Mouse (Mus musculus) lung, embryonic 15.5 days (tissue): ENCODE measurements around the gene Eef1a1. TPM values are rescaled to one million over a fixed set of nuclear protein-coding genes. Genes with fewer than 3 reads are reported as not detected.

Experiments
- ATAC-seq: fragments of 200-750 bp; cut with Nextera tagmentation; 2 replicates; pipeline ENCODE4 v1.8.0; 2017; ENCODE audit warnings: moderate number of reproducible peaks, borderline replicate concordance; ENCODE audit not compliant: low FRiP score, low TSS enrichment; ENCODE audit errors: extremely low read depth
- H3K27ac ChIP-seq: fragments of 300-500 bp; sonication (generic); 2 replicates; pipeline ENCODE4 v1.5.1; 2015; ENCODE audit warnings: moderate library complexity, mild to moderate bottlenecking, inconsistent platforms
- H3K27me3 ChIP-seq: fragments of 300-500 bp; sonication (generic); 2 replicates; pipeline ENCODE4 v1.6.1; 2015; ENCODE audit warnings: inconsistent platforms
- H3K36me3 ChIP-seq: fragments of 300-500 bp; sonication (generic); 2 replicates; pipeline ENCODE4 v1.6.1; 2015; ENCODE audit warnings: inconsistent platforms
- H3K4me1 ChIP-seq: fragments of 300-500 bp; sonication (generic); 2 replicates; pipeline ENCODE4 v1.6.1; 2015; ENCODE audit warnings: inconsistent platforms
- H3K4me2 ChIP-seq: fragments of 300-500 bp; sonication (generic); 2 replicates; pipeline ENCODE4 v1.6.1; 2015; ENCODE audit warnings: inconsistent platforms, mild to moderate bottlenecking, moderate library complexity
- H3K4me3 ChIP-seq: fragments of 300-500 bp; sonication (generic); 2 replicates; pipeline ENCODE4 v1.5.1; 2015; ENCODE audit warnings: mild to moderate bottlenecking, inconsistent platforms
- H3K9ac ChIP-seq: fragments of 300-500 bp; sonication (generic); 2 replicates; pipeline ENCODE4 v1.6.1; 2015; ENCODE audit warnings: inconsistent platforms
- H3K9me3 ChIP-seq: fragments of 300-500 bp; sonication (generic); 2 replicates; pipeline ENCODE4 v1.6.1; 2016; ENCODE audit warnings: inconsistent platforms
- WGBS: fragments of 180-500 bp; shearing (Covaris S2); methylation state at CpG from one replicate; pipeline ENCODE4 v1.1.7; 2015; 5-methylcytosine and 5-hydroxymethylcytosine counted together
- polyA plus RNA-seq: library from polyadenylated mRNA; unstranded; fragments of >200 nt; fragmentation: Nextera tagmentation; extraction: Ambion mirVana; gene quantifications from 2 replicates; pipeline ENCODE4 v1.2.1, GENCODE M21; 2015

Gene Eef1a1
- 4,575 and 4,632 TPM in 2 replicates for polyA plus RNA-seq

DNA sequence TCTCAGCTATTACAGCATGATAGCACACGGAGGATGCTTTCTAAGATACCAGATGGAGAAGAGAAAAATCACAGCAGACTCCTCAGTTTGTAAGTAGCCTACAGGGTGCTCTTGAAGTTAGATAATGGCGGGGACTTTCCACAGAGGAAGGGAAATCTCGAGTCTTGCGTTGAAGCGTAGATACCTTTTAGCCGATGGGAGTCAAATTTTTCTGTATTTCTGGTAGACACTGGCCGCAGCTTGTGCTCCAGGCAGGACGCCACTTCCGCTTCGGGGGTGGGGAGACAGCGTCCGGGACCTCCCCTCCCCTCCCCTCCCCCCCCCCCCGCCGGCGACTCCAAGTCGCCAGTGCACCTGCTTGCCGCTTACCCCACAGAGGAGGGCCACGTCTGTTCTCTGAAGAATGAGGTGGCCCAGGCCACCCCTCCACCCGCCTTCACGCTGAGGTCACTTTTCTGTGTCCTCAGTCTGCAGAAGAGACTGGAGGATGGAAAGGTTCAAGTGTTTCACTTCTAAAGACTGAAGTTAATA lies at the start of gene Eef1a1:
Gene Eef1a1, minus strand, starts transcription at position 262 of the 531 bp plus-strand sequence.
- ATAC-seq, result peak; percentile 69
- H3K27me3 ChIP-seq, result no peaks in the 10 kb centered on the region
- 2% methylated on average over 18 of the region's 20 CpGs for WGBS
- H3K4me2 ChIP-seq, result peak within 1 kb of the TSS; percentile 70
- peak within 1 kb of the TSS; percentile 59; the same call in 1 of the 2 replicates for H3K27ac ChIP-seq
- H3K9me3 ChIP-seq, result no peaks in the 10 kb centered on the region
- H3K9ac ChIP-seq, result peak within 1 kb of the TSS; percentile 49
- no peaks in the 10 kb centered on the region for H3K36me3 ChIP-seq
- peak within 1 kb of the TSS; percentile 42 for H3K4me3 ChIP-seq
- 0 out of 2 replicates have a peak, but pooled peaks cover 5% of the 10 kb centered on the region for H3K4me1 ChIP-seq

DNA sequence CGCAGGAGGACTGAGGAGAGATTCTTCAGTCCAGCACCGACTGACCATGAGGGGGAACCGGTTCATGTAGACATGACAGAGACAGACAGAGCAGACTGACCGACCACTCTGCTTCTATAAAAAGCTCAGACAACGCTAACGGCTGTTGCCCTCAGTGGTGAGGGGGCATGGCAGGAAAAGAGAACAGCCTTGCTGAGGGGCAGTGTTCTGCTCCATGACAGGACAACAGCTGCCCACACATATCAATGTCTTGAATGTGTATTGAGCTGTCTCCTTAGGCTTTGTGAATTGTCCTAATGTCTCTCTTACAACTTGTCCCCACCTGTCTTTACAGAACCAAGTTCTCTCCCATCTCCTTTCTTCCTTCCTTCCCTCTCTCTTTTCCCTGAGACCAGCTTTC lies 49.5 kb upstream of the Eef1a1 start:
- peaks cover 3% of the 10 kb centered on the region for H3K4me1 ChIP-seq
- 37% methylated on average over 6 of the region's 6 CpGs for WGBS
- H3K9me3 ChIP-seq, result no peaks in the 10 kb centered on the region
- no peak overlapping the region for H3K4me3 ChIP-seq
- H3K36me3 ChIP-seq, result no peaks in the 10 kb centered on the region
- H3K4me2 ChIP-seq, result no peak overlapping the region
- H3K27ac ChIP-seq, result no peak overlapping the region
- ATAC-seq, result no peak
- no peak overlapping the region for H3K9ac ChIP-seq
- H3K27me3 ChIP-seq, result no peaks in the 10 kb centered on the region

DNA sequence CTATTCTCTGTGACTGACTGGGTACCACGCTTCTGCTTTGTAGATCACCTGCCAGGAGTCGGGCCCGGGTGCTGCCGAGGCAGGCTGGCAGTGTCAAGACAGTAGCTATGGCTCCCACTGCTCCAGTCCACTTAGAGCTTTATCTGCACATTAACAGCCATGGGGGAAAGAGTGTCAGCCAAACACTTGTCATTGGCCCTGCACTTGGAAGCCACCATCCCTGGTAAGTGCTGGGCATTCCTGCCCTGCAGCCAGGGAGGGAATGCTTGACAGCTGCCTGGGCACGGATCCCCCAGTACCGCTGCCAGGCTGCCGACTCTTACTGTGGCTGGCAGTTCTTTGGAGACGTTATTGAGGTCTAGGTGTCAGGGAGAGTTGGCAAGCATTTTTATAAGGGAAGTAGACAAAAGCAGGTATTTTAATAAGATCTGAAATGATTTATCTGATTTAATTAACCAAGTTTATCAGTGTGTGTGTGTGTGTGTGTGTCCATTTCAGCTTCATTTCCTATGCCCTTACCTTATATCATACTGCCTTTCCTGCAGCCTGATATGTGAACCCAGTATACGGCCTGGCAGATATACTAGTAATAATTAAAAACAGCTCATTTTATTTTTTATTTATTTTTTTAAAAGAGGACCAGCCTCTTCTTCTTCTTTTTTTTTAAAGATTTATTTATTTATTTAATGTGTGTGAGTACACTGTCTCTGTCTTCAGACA lies 48.4 kb upstream of the Eef1a1 start:
- no peak overlapping the region for H3K4me3 ChIP-seq
- H3K4me1 ChIP-seq, result peaks cover 9% of the 10 kb centered on the region
- H3K27ac ChIP-seq, result no peak overlapping the region
- ATAC-seq, result no peak
- H3K9ac ChIP-seq, result no peak overlapping the region
- H3K4me2 ChIP-seq, result no peak overlapping the region
- no peaks in the 10 kb centered on the region for H3K36me3 ChIP-seq
- H3K9me3 ChIP-seq, result no peaks in the 10 kb centered on the region
- 79% methylated on average over 9 of the region's 9 CpGs for WGBS
- H3K27me3 ChIP-seq, result no peaks in the 10 kb centered on the region

DNA sequence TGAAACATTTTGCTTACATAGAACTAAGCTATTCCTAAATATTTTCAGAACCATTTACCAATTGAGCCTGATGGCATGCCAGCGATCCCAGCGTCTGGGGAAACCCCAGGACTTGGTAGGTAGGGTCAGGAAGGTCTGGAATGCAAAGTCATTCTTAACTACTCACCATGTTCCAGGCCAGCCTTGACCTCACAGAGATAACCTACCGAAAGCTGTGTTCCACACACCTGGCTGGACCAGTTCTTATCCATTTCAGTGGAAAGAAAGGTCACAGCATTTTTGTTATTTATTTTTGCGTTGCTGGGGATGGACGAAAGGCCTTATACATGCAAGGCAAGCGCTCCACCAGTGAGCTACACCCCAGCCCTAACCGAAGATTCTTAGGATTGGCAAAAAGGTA lies 45.7 kb upstream of the Eef1a1 start:
- no peaks in the 10 kb centered on the region for H3K36me3 ChIP-seq
- 65% methylated on average over 7 of the region's 7 CpGs for WGBS
- no peak overlapping the region for H3K4me2 ChIP-seq
- no peaks in the 10 kb centered on the region for H3K27me3 ChIP-seq
- H3K27ac ChIP-seq, result no peak overlapping the region
- H3K9ac ChIP-seq, result no peak overlapping the region
- H3K4me1 ChIP-seq, result peaks cover 17% of the 10 kb centered on the region
- no peak overlapping the region for H3K4me3 ChIP-seq
- H3K9me3 ChIP-seq, result no peaks in the 10 kb centered on the region
- ATAC-seq, result no peak

DNA sequence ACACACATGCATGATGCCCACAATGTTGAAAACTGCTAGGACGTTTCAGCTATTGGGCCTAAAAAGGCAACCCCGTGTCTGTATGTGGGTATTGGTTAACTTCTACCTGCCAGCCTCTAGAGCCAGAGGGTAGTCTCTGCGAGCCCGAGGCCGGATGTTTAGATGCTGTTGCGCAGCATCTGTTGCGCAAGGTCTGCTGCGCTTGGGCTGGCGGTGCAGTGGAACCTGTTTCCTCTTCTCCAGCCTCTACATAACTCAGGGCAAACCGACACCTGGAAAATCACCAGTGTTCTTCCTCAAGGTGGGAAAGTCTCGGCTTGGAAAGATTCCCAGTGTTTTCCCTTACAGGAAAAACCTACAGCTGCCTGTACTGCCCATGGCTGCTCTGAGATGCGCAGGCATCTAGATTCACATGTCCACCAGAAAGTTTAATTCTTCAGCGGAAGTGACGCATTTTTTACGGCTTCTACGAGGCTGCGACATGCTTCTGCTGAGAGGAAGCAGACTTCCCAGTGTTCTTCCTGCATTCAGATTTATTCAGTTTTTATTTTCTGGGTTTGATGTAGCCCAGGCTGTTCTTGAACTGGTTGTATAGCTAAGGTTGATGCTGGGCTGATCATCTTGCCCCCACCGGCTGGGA lies 44.5 kb upstream of the Eef1a1 start:
- Histone ChIP-seq H3K4me3 (no peak overlapping the region), H3K36me3 (no peaks in the 10 kb centered on the region), H3K4me1 (peaks cover 17% of the 10 kb centered on the region), H3K9me3 (no peaks in the 10 kb centered on the region), H3K4me2 (no peak overlapping the region), H3K9ac (no peak overlapping the region), H3K27ac (no peak overlapping the region), H3K27me3 (no peaks in the 10 kb centered on the region)
- WGBS, result 73% methylated on average over 18 of the region's 18 CpGs
- ATAC-seq, result no peak; the same call in 1 of the 2 replicates

DNA sequence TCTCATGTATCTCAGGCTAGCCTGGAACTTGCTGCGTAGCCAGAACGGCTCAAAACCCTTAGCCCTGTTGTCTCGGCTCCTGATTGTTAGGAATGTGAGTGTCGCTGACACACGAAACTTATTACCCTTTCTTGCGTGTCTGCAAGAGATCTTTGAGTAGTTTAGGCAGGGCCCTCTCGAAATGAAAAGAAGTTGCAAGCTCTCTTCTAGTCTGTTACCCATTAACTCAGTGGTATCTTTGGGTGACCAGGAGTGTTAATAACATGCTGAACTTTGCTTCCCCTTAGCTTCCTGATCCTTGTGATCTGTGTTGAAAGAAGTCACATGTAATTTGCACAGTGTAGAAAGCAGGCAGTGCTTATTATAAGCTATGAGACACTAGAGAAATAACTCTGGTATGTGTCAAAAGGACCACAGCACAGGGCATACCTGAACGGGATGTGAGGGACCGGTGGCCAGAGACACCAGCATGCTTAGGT lies 43.4 kb upstream of the Eef1a1 start:
- Histone ChIP-seq H3K4me3 (no peak overlapping the region), H3K36me3 (no peaks in the 10 kb centered on the region), H3K4me2 (no peak overlapping the region), H3K27me3 (no peaks in the 10 kb centered on the region), H3K9me3 (no peaks in the 10 kb centered on the region), H3K9ac (no peak overlapping the region), H3K4me1 (peaks cover 21% of the 10 kb centered on the region), H3K27ac (peak overlapping the region; percentile 43)
- 34% methylated on average over 9 of the region's 9 CpGs for WGBS
- ATAC-seq, result no peak; the same call in 1 of the 2 replicates

DNA sequence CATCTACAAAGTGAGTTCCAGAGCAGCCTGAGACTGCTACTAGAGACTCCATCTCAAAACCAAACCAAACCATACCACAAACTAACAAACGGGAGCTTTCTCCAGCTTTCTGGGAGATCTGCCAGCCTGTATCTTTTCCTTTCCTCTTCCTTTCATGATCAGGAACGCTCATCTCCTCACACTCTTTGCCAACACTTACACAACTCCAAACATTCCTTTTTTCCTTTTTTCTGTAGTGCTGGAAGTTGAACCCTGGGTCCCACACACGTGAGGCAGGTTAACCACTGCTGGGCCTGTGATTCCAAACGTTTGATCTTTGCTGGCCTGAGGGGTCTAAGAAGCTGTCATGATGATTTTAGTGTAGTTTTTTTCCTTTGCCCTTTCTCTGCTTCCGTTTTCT lies 42.9 kb upstream of the Eef1a1 start:
- Histone ChIP-seq H3K4me2 (no peak overlapping the region), H3K27me3 (no peaks in the 10 kb centered on the region), H3K9ac (no peak overlapping the region), H3K4me3 (no peak overlapping the region), H3K27ac (peak overlapping the region; percentile 43), H3K36me3 (no peaks in the 10 kb centered on the region), H3K4me1 (peaks cover 25% of the 10 kb centered on the region), H3K9me3 (no peaks in the 10 kb centered on the region)
- no peak for ATAC-seq
- 8% methylated on average over 5 of the region's 5 CpGs for WGBS

DNA sequence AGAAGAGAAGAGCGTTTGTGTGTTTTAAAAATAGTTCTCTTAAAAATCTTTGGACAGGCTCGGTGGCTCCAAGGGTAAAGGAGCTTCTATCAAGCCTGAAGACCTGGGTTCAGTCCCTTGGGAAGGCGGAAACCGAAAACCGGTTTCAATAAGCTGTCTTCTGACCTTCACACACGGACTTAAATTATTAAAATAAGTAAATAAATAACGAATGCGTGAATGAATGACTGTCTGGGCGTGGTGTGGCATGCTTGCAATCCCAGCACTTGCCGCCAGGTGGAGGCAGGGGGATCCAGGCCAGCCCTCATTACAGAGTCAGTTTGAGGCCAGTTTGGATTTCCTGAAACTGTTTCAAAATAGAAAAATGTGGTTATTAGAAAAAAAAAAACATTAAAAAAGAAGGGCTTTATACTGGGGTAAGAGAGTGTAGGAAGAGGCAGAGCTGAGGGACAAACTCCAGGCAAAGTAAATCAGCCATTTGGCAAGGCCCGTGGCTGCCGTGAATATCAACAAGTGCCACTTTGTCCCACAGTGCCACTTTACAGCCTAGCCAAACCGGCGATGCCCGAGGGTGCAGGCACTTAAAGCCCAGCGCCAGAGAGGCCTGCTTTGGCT lies 38.9 kb upstream of the Eef1a1 start:
- Histone ChIP-seq H3K4me2 (peak overlapping the region; percentile 87), H3K9ac (peak overlapping the region; percentile 49), H3K36me3 (no peaks in the 10 kb centered on the region), H3K27ac (peak overlapping the region; percentile 85), H3K9me3 (no peaks in the 10 kb centered on the region), H3K4me1 (peaks cover 19% of the 10 kb centered on the region), H3K4me3 (peak overlapping the region; percentile 48), H3K27me3 (no peaks in the 10 kb centered on the region)
- ATAC-seq, result peak; percentile 50; the same call in 1 of the 2 replicates
- 2% methylated on average over 16 of the region's 16 CpGs for WGBS

DNA sequence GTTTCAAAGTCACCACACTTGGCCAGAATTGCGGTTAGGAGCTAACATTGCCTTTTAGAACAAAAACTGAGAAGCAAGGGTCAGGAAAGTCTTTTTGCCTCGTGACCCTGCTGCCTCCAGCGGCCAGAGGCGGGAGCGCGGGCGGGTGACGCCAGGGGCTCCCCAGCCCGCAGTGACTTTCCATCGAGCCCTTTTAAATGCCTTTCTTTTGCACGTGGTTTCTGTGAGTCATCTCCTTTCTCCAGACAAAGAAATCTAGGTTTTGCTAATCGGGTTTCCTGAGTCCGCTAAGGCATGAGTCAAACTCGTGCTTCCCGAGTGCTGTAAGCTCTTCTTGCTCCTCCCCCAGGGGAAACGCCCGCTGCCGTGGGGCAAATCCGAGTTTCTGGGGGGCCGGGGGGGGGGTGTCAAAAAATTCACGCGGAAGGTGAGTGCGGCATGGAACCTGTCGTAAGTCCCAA lies 38.4 kb upstream of the Eef1a1 start:
- Histone ChIP-seq H3K4me3 (peak overlapping the region; percentile 48), H3K9ac (peak overlapping the region; percentile 49), H3K4me1 (peaks cover 19% of the 10 kb centered on the region), H3K36me3 (no peaks in the 10 kb centered on the region), H3K4me2 (peak overlapping the region; percentile 87), H3K9me3 (no peaks in the 10 kb centered on the region), H3K27ac (peak overlapping the region; percentile 85), H3K27me3 (no peaks in the 10 kb centered on the region)
- ATAC-seq, result peak; percentile 78
- WGBS, result 0% methylated on average over 24 of the region's 24 CpGs

DNA sequence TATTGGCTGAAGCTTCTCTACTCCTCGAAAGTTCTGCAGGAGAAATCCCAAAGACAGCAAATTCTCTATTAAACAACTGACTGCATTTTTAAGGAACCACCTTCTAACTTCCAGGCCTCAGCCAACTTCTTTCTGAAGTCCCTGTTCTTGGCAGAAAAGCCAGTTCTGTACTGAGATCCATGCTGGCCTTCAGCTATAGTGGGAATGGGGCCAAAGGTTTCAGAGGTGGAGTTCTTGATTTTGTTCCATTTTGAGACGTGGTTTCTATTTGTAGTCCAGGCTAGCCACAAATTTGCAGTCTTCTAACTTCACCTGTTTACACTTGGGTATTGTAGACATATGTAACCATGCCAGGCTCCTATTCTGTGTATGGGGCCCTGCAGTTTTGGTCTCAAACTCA lies 37.3 kb upstream of the Eef1a1 start:
- peaks cover 16% of the 10 kb centered on the region; the same call in 1 of the 2 replicates for H3K4me1 ChIP-seq
- no peak overlapping the region for H3K4me3 ChIP-seq
- no peaks in the 10 kb centered on the region for H3K27me3 ChIP-seq
- no peaks in the 10 kb centered on the region for H3K9me3 ChIP-seq
- ATAC-seq, result no peak
- no peak overlapping the region for H3K9ac ChIP-seq
- no peaks in the 10 kb centered on the region for H3K36me3 ChIP-seq
- 79% methylated on average over 2 of the region's 2 CpGs for WGBS
- H3K27ac ChIP-seq, result no peak overlapping the region
- H3K4me2 ChIP-seq, result no peak overlapping the region

DNA sequence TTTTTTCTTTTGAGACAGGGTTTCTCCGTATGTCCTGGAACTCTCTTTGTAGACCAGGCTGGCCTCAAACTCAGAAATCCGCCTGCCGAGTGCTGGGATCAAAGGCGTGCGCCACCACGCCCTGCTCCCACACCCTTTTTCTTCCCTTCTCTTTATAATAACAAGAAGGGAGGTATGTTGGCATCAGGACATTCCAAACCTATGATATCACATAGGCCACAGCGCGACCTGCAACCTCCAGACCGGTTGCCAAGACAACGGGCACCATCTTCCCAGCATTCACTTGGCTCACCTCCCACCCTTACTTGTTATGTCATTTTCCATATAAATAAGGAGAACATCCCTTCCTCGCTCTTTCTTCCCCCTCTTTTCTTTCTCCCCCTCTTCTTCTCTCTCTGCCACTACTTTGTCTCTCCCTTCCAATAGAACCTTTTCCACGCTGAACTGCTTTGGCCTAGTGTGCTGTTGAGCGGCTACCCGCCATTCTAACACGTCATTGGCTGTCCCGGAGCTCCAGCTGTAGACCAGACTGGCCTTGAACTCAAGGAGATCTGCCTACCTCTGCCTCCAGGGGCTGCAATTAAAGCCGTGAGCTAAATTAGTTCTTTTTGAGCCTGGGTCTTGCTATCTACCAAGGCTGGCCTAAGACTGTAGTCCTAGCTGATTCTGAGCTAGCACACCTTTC lies 36.6 kb upstream of the Eef1a1 start:
- Histone ChIP-seq H3K4me2 (no peak overlapping the region), H3K4me1 (peaks cover 23% of the 10 kb centered on the region), H3K27ac (no peak overlapping the region), H3K9me3 (no peaks in the 10 kb centered on the region), H3K9ac (no peak overlapping the region), H3K36me3 (no peaks in the 10 kb centered on the region), H3K4me3 (no peak overlapping the region), H3K27me3 (no peaks in the 10 kb centered on the region)
- no peak for ATAC-seq
- WGBS, result 83% methylated on average over 17 of the region's 17 CpGs
